Mouse (Mus musculus) embryonic facial prominence, embryonic 11.5 days (tissue): ENCODE measurements at regions not wholly inside any gene's neighbourhood (a gene's known extent, or its start where the extent isn't known, plus 50 kb on each side); places are given as distances from the start of the nearest gene placed in this dataset.

Experiments used
- ATAC-seq: fragments of 200-750 bp; cut with Nextera tagmentation; replicated peaks from 2 replicates; pipeline ENCODE4 v1.8.0; 2017; ENCODE audit warnings: low read depth; ENCODE audit not compliant: insufficient number of reproducible peaks, low FRiP score, low TSS enrichment
- DNase-seq: peaks from one replicate; pipeline ENCODE4 v3.0.0-alpha.2; 2015; ENCODE audit warnings: low spot score
- H3K27ac ChIP-seq: fragments of 300-500 bp; sonication (generic); replicated peaks from 2 replicates; pipeline ENCODE4 v1.5.1; 2014; ENCODE audit warnings: mild to moderate bottlenecking, low read depth, low read length, control low read depth
- H3K27me3 ChIP-seq: fragments of 300-500 bp; sonication (generic); 2 replicates; pipeline ENCODE4 v1.6.1; 2014; ENCODE audit warnings: mild to moderate bottlenecking, low read length, moderate library complexity, mixed read lengths; ENCODE audit not compliant: control insufficient read depth, insufficient read depth
- H3K36me3 ChIP-seq: fragments of 300-500 bp; sonication (generic); replicated peaks from 2 replicates; pipeline ENCODE4 v1.6.1; 2014; ENCODE audit warnings: low read depth, mild to moderate bottlenecking, low read length, moderate library complexity, mixed read lengths; ENCODE audit not compliant: control insufficient read depth, insufficient read depth
- H3K4me1 ChIP-seq: fragments of 300-500 bp; sonication (generic); 2 replicates; pipeline ENCODE4 v1.6.1; 2014; ENCODE audit warnings: low read length, mixed read lengths; ENCODE audit not compliant: control insufficient read depth, insufficient read depth
- H3K4me2 ChIP-seq: fragments of 300-500 bp; sonication (generic); 2 replicates; pipeline ENCODE4 v1.6.1; 2014; ENCODE audit warnings: low read depth, mild to moderate bottlenecking, control low read depth, low read length, moderate library complexity
- H3K4me3 ChIP-seq: fragments of 300-500 bp; sonication (generic); 2 replicates; pipeline ENCODE4 v1.5.1; 2014; ENCODE audit warnings: low read depth, low read length, control low read depth
- H3K9ac ChIP-seq: fragments of 300-500 bp; sonication (generic); replicated peaks from 2 replicates; pipeline ENCODE4 v1.6.1; 2014; ENCODE audit warnings: mild to moderate bottlenecking, control low read depth, low read length
- H3K9me3 ChIP-seq: fragments of 300-500 bp; sonication (generic); replicated peaks from 2 replicates; pipeline ENCODE4 v1.6.1; 2016; ENCODE audit warnings: mild to moderate bottlenecking, low read length, inconsistent platforms, mixed read lengths; ENCODE audit not compliant: control insufficient read depth
- WGBS: fragments of 180-500 bp; shearing (Covaris S2); extraction: QIAGEN DNeasy Blood & Tissue Kit; methylation state at CpG from one replicate; pipeline ENCODE4 v1.1.7; 2014; 5-methylcytosine and 5-hydroxymethylcytosine counted together

- ATAC-seq: no peak
Observed at GRCm38 (mm10) chr4:137196491-137196974, 80.8 kb upstream of the Wnt4 start.

GRCm38 (mm10) chr4:137194106-137194505 is 83.2 kb upstream of the Wnt4 start:
- ATAC-seq (no peak), DNase-seq (no peak)
- Histone ChIP-seq H3K27ac (no peak overlapping the region), H3K4me1 (no peaks in the 10 kb centered on the region), H3K27me3 (no peaks in the 10 kb centered on the region), H3K9ac (no peak overlapping the region), H3K9me3 (no peaks in the 10 kb centered on the region), H3K36me3 (no peaks in the 10 kb centered on the region), H3K4me3 (no peak overlapping the region), H3K4me2 (no peak overlapping the region)
- WGBS: 83% methylated on average over 11 of the region's 11 CpGs

More at GRCm38 (mm10) chr4:137196491-137196974, 80.8 kb upstream of the Wnt4 start:
- H3K4me3 ChIP-seq: no peak overlapping the region
- H3K9ac ChIP-seq: no peak overlapping the region
- no peaks in the 10 kb centered on the region for H3K36me3 ChIP-seq
- no peaks in the 10 kb centered on the region for H3K27me3 ChIP-seq
- WGBS: 26% methylated on average over 5 of the region's 5 CpGs
- H3K4me2 ChIP-seq: no peak overlapping the region
- DNase-seq: no peak
- H3K4me1 ChIP-seq: no peaks in the 10 kb centered on the region
- H3K9me3 ChIP-seq: no peaks in the 10 kb centered on the region
- no peak overlapping the region for H3K27ac ChIP-seq

- Histone ChIP-seq H3K4me1 (no peaks in the 10 kb centered on the region), H3K27me3 (no peaks in the 10 kb centered on the region), H3K9me3 (no peaks in the 10 kb centered on the region), H3K9ac (no peak overlapping the region), H3K36me3 (no peaks in the 10 kb centered on the region), H3K27ac (no peak overlapping the region), H3K4me3 (no peak overlapping the region), H3K4me2 (no peak overlapping the region)
- ATAC-seq (no peak), DNase-seq (no peak)
- WGBS: 81% methylated on average over 10 of the region's 10 CpGs
Observed at GRCm38 (mm10) chr4:137190625-137191024, 86.7 kb upstream of the Wnt4 start.

GRCm38 (mm10) chr4:137189801-137190200 is 87.5 kb upstream of the Wnt4 start:
- H3K4me1 ChIP-seq: no peaks in the 10 kb centered on the region
- DNase-seq: no peak
- WGBS: 86% methylated on average over 4 of the region's 4 CpGs
- no peak overlapping the region for H3K27ac ChIP-seq
- H3K9ac ChIP-seq: no peak overlapping the region
- no peak overlapping the region for H3K4me2 ChIP-seq
- H3K4me3 ChIP-seq: no peak overlapping the region
- H3K9me3 ChIP-seq: no peaks in the 10 kb centered on the region
- no peaks in the 10 kb centered on the region for H3K36me3 ChIP-seq
- H3K27me3 ChIP-seq: no peaks in the 10 kb centered on the region
- no peak for ATAC-seq

- Histone ChIP-seq H3K36me3 (no peaks in the 10 kb centered on the region), H3K27ac (no peak overlapping the region), H3K4me3 (no peak overlapping the region), H3K4me1 (no peaks in the 10 kb centered on the region), H3K9ac (no peak overlapping the region), H3K4me2 (no peak overlapping the region), H3K27me3 (no peaks in the 10 kb centered on the region), H3K9me3 (no peaks in the 10 kb centered on the region)
- 63% methylated on average over 6 of the region's 6 CpGs for WGBS
- ATAC-seq (no peak), DNase-seq (no peak)
Observed at GRCm38 (mm10) chr4:137189058-137189457, 88.2 kb upstream of the Wnt4 start.

GRCm38 (mm10) chr4:137187592-137187991 is 89.7 kb upstream of the Wnt4 start:
- ATAC-seq: no peak
- no peaks in the 10 kb centered on the region for H3K9me3 ChIP-seq
- DNase-seq: no peak

GRCm38 (mm10) chr4:137187051-137187450 is 90.2 kb upstream of the Wnt4 start:
- ATAC-seq: no peak
- Histone ChIP-seq H3K36me3 (no peaks in the 10 kb centered on the region), H3K4me2 (no peak overlapping the region), H3K4me3 (no peak overlapping the region), H3K27ac (no peak overlapping the region), H3K4me1 (no peaks in the 10 kb centered on the region), H3K9ac (no peak overlapping the region), H3K9me3 (no peaks in the 10 kb centered on the region), H3K27me3 (no peaks in the 10 kb centered on the region)
- no peak for DNase-seq
- WGBS: 84% methylated on average over 9 of the region's 9 CpGs

More at GRCm38 (mm10) chr4:137187592-137187991, 89.7 kb upstream of the Wnt4 start:
- no peak overlapping the region for H3K4me3 ChIP-seq
- H3K4me1 ChIP-seq: no peaks in the 10 kb centered on the region
- 68% methylated on average over 3 of the region's 3 CpGs for WGBS
- no peaks in the 10 kb centered on the region for H3K27me3 ChIP-seq
- no peak overlapping the region for H3K27ac ChIP-seq
- H3K9ac ChIP-seq: no peak overlapping the region
- H3K36me3 ChIP-seq: no peaks in the 10 kb centered on the region
- H3K4me2 ChIP-seq: no peak overlapping the region

GRCm38 (mm10) chr4:137185001-137185400 is 92.3 kb upstream of the Wnt4 start:
- no peak overlapping the region for H3K9ac ChIP-seq
- H3K4me1 ChIP-seq: no peaks in the 10 kb centered on the region
- 89% methylated on average over 4 of the region's 4 CpGs for WGBS
- H3K4me3 ChIP-seq: no peak overlapping the region
- no peak overlapping the region for H3K27ac ChIP-seq
- no peak overlapping the region for H3K4me2 ChIP-seq
- H3K9me3 ChIP-seq: no peaks in the 10 kb centered on the region
- ATAC-seq: no peak
- H3K36me3 ChIP-seq: no peaks in the 10 kb centered on the region
- no peaks in the 10 kb centered on the region for H3K27me3 ChIP-seq
- no peak for DNase-seq
